Mouse (Mus musculus): ENCODE data around the gene Pstpip1.

The Pstpip1 gene

GRCm38 (mm10) chr9:56151745-56152481 is 62.2 kb downstream of the Pstpip1 start:
- no peak for DNase-seq (ENCODE audit: low spot score)

- DNase-seq (ENCODE audit: low spot score), result no peak
Observed at GRCm38 (mm10) chr9:56152482-56153007, 62.8 kb downstream of the Pstpip1 start.

GRCm38 (mm10) chr9:56154572-56154971 is 64.8 kb downstream of the Pstpip1 start:
- no peak for DNase-seq (ENCODE audit: low spot score)

GRCm38 (mm10) chr9:56158077-56158476 is 68.3 kb downstream of the Pstpip1 start:
- DNase-seq (ENCODE audit: low spot score), result no peak

GRCm38 (mm10) chr9:56159456-56159855 is 69.7 kb downstream of the Pstpip1 start:
- no peak for DNase-seq (ENCODE audit: low spot score)

- DNase-seq (ENCODE audit: low spot score), result peak; percentile 47
Observed at GRCm38 (mm10) chr9:56160341-56161141, 70.8 kb downstream of the Pstpip1 start.

GRCm38 (mm10) chr9:56165377-56165776 is 75.6 kb downstream of the Pstpip1 start, which contains the start of gene Tspan3:
TSS of gene Tspan3 (minus strand) at chr9:56165477.
- no peak for DNase-seq (ENCODE audit: low spot score)

GRCm38 (mm10) chr9:56166161-56166560 is 76.4 kb downstream of the Pstpip1 start:
- no peak for DNase-seq (ENCODE audit: low spot score)

GRCm38 (mm10) chr9:56167690-56168089 is 77.9 kb downstream of the Pstpip1 start:
- DNase-seq (ENCODE audit: low spot score), result no peak

GRCm38 (mm10) chr9:56175316-56175715 is 85.6 kb downstream of the Pstpip1 start:
- no peak for DNase-seq (ENCODE audit: low spot score)

- DNase-seq (ENCODE audit: low spot score), result no peak
Observed at GRCm38 (mm10) chr9:56177354-56177753, 87.6 kb downstream of the Pstpip1 start.

All from spleen, adult 12 weeks (tissue).